Mouse (Mus musculus): ENCODE results near the gene Chmp6. TPM values are rescaled to one million over a fixed set of nuclear protein-coding genes. Genes with fewer than 3 reads are reported as not detected.

Chmp6 gene
- polyA plus RNA-seq, 1 experiment from 2014 or later, result 112 TPM

- H3K4me2 ChIP-seq (replicated peaks), result no peak overlapping the region
- no peak overlapping the region for H3K9ac ChIP-seq (replicated peaks)
- H3K4me1 ChIP-seq (replicated peaks), result peaks cover 8% of the 10 kb centered on the region; the same call in 1 of the 2 replicates
- no peaks in the 10 kb centered on the region for H3K27me3 ChIP-seq
- H3K4me3 ChIP-seq (replicated peaks), result no peak overlapping the region
- no peak overlapping the region for H3K27ac ChIP-seq
- no peak for ATAC-seq
- H3K9me3 ChIP-seq, result no peaks in the 10 kb centered on the region
- 91% methylated on average over 7 of the region's 7 CpGs for WGBS
- H3K36me3 ChIP-seq, result peaks cover 75% of the 10 kb centered on the region
Measured at GRCm38 (mm10) chr11:119891601-119892215, 21.5 kb upstream of the Chmp6 start.

DNA sequence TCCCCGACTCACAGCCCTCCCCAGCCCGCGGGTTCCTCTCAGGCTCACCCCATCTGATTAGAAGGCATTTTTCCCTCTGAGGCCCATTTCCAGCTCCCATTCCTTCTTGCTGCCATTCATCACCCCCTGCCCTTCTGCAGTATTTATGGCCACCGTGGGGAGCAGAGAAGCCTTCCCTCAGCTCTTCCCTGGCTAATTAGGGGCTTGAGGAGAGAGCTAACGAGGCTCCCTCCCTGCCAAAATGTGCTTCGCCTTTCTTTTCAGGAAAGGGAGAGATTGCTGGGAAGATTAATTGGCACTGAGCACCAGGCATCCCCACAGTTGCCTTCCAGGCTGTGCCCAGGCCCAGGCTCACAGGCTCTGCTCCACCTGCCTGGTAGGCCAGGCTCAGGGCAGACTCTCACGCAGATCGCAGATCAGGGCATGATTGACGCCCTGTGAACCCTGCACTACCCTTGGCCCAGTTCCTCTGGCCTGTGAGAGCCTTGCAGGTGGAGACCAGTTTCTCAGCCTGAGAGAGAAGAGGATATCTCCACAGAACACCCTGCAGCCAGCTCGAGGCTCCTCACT is 19.5 kb upstream of the Chmp6 start:
- Histone ChIP-seq H3K9ac (replicated peaks) (peak overlapping the region; percentile 39; the same call in 1 of the 2 replicates), H3K9me3 (no peaks in the 10 kb centered on the region), H3K27me3 (no peaks in the 10 kb centered on the region), H3K27ac (peak overlapping the region; percentile 76), H3K4me2 (replicated peaks) (no peak overlapping the region), H3K4me1 (replicated peaks) (peaks cover 8% of the 10 kb centered on the region; the same call in 1 of the 2 replicates), H3K36me3 (peaks cover 77% of the 10 kb centered on the region), H3K4me3 (replicated peaks) (no peak overlapping the region)
- ATAC-seq, result peak; percentile 63; the same call in 1 of the 2 replicates
- WGBS, result 62% methylated on average over 10 of the region's 10 CpGs

GRCm38 (mm10) chr11:119894634-119895033 is 18.6 kb upstream of the Chmp6 start:
- H3K27me3 ChIP-seq, result no peaks in the 10 kb centered on the region
- H3K4me1 ChIP-seq (replicated peaks), result peaks cover 10% of the 10 kb centered on the region; the same call in 1 of the 2 replicates
- no peak overlapping the region for H3K4me2 ChIP-seq (replicated peaks)
- H3K9me3 ChIP-seq, result no peaks in the 10 kb centered on the region
- 78% methylated on average over 6 of the region's 6 CpGs for WGBS
- no peak overlapping the region for H3K9ac ChIP-seq (replicated peaks)
- H3K27ac ChIP-seq, result peak overlapping the region; percentile 76
- no peak overlapping the region for H3K4me3 ChIP-seq (replicated peaks)
- no peak for ATAC-seq
- H3K36me3 ChIP-seq, result peaks cover 70% of the 10 kb centered on the region

DNA sequence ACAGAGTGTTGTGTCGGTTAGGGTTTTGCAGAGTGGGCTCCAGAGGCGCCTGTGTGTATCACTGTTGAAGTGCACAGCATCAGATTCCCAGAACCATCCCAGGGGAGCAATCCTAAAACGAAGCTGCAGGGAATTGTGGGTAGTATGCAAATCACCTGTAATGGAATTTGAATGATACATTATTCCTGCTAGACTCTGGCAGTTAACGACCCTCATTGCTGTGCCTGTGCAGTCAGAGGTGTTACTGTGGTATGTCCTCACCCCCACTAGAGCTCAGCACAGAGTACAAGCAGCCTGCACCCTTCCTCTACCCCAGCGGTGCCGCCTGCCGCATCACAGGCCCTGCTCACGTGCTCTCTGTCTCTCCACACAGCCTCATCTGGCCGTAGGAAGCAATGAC is 16.2 kb upstream of the Chmp6 start:
- Histone ChIP-seq H3K4me2 (replicated peaks) (no peak overlapping the region), H3K4me1 (replicated peaks) (peaks cover 10% of the 10 kb centered on the region; the same call in 1 of the 2 replicates), H3K27me3 (no peaks in the 10 kb centered on the region), H3K4me3 (replicated peaks) (no peak overlapping the region), H3K9ac (replicated peaks) (no peak overlapping the region), H3K36me3 (peaks cover 50% of the 10 kb centered on the region), H3K9me3 (no peaks in the 10 kb centered on the region), H3K27ac (peak overlapping the region; percentile 65)
- WGBS, result 78% methylated on average over 9 of the region's 9 CpGs
- peak; percentile 61 for ATAC-seq

GRCm38 (mm10) chr11:119898976-119899375 is 14.3 kb upstream of the Chmp6 start:
- Histone ChIP-seq H3K4me2 (replicated peaks) (no peak overlapping the region), H3K27ac (no peak overlapping the region), H3K9ac (replicated peaks) (no peak overlapping the region), H3K36me3 (peaks cover 36% of the 10 kb centered on the region), H3K4me1 (replicated peaks) (peaks cover 2% of the 10 kb centered on the region; the same call in 1 of the 2 replicates), H3K27me3 (no peaks in the 10 kb centered on the region), H3K9me3 (no peaks in the 10 kb centered on the region), H3K4me3 (replicated peaks) (no peak overlapping the region)
- ATAC-seq, result no peak
- WGBS, result 92% methylated on average over 11 of the region's 11 CpGs

DNA sequence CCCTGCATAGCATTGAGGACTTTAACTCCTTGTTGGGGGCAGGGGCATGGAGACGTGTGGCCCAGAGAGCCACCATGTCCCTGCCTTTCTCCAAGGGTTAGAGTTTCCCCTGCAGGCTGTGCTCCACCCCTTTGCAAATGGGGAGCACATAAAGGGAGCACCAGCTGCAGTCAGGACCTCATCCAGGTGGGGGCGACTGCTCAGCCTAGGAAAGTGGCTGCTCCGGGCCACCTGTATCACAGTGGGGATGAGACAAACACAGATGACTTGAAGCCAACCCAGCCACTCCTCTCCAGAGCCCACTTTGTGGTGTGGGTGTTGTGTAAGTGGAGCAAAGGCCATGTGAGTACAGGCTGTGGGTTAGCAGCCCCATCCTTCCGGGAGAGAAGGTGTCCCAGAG is 12.1 kb upstream of the Chmp6 start:
- Histone ChIP-seq H3K27ac (no peak overlapping the region), H3K36me3 (peaks cover 19% of the 10 kb centered on the region), H3K27me3 (no peaks in the 10 kb centered on the region), H3K9ac (replicated peaks) (no peak overlapping the region), H3K4me1 (replicated peaks) (peaks cover 5% of the 10 kb centered on the region; the same call in 1 of the 2 replicates), H3K4me2 (replicated peaks) (no peak overlapping the region), H3K9me3 (no peaks in the 10 kb centered on the region), H3K4me3 (replicated peaks) (no peak overlapping the region)
- WGBS, result 76% methylated on average over 4 of the region's 4 CpGs
- no peak for ATAC-seq

- no peak overlapping the region for H3K4me3 ChIP-seq (replicated peaks)
- peaks cover 10% of the 10 kb centered on the region for H3K36me3 ChIP-seq
- H3K9ac ChIP-seq (replicated peaks), result no peak overlapping the region
- H3K4me2 ChIP-seq (replicated peaks), result no peak overlapping the region
- peaks cover 5% of the 10 kb centered on the region; the same call in 1 of the 2 replicates for H3K4me1 ChIP-seq (replicated peaks)
- WGBS, result 67% methylated on average over 4 of the region's 4 CpGs
- ATAC-seq, result no peak
- no peak overlapping the region for H3K27ac ChIP-seq
- H3K27me3 ChIP-seq, result peaks cover 6% of the 10 kb centered on the region; the same call in 1 of the 2 replicates
- H3K9me3 ChIP-seq, result no peaks in the 10 kb centered on the region
Measured at GRCm38 (mm10) chr11:119902891-119903290, 10.3 kb upstream of the Chmp6 start.

DNA sequence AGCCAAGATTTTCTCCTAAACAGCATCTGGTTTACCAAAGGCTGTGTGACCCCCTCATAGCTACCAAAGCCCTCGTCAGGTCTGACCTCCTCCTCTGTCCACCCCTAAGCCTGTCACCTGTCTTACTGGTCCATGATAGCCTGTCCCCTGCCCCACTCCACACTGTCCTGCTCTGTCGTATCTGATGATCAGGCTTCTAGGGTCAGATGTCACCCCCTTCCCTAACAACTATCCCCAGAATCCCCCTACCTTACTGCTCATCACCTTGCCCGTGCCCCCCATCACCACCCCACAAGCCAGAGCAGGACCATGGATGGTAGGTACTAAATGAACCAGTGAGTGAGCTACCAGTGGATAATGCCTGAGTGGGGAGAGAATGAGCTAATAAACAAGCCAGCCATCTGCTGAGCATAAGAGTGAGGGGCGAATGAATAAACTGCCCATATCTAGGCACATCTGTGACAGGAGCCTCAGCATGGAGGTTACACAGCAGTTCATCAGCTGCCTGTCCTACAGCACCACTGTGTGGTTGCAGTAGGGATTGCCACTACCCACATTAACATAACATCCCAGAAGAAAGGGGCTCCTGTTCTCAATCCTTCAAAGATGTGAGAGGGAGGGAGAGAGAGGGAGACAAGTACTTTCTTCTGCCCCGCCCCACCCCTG is 8.5 kb upstream of the Chmp6 start:
- H3K36me3 ChIP-seq, result 0 out of 2 replicates have a peak, but pooled peaks cover under 1% of the 10 kb centered on the region
- H3K9ac ChIP-seq (replicated peaks), result no peak overlapping the region
- H3K27ac ChIP-seq, result no peak overlapping the region
- no peak overlapping the region for H3K4me3 ChIP-seq (replicated peaks)
- peaks cover 13% of the 10 kb centered on the region; the same call in 1 of the 2 replicates for H3K27me3 ChIP-seq
- H3K4me1 ChIP-seq (replicated peaks), result peaks cover 6% of the 10 kb centered on the region; the same call in 1 of the 2 replicates
- 35% methylated on average over 5 of the region's 5 CpGs for WGBS
- H3K4me2 ChIP-seq (replicated peaks), result no peak overlapping the region
- peak; percentile 82 for ATAC-seq
- H3K9me3 ChIP-seq, result no peaks in the 10 kb centered on the region

- ATAC-seq, result no peak
- no peak overlapping the region for H3K4me3 ChIP-seq (replicated peaks)
- H3K27ac ChIP-seq, result no peak overlapping the region
- H3K9ac ChIP-seq (replicated peaks), result no peak overlapping the region
- WGBS, result 88% methylated on average over 5 of the region's 5 CpGs
- H3K27me3 ChIP-seq, result peaks cover 13% of the 10 kb centered on the region; the same call in 1 of the 2 replicates
- H3K4me2 ChIP-seq (replicated peaks), result no peak overlapping the region
- H3K9me3 ChIP-seq, result no peaks in the 10 kb centered on the region
- H3K36me3 ChIP-seq, result no peaks in the 10 kb centered on the region
- H3K4me1 ChIP-seq (replicated peaks), result peaks cover 11% of the 10 kb centered on the region; the same call in 1 of the 2 replicates
Measured at GRCm38 (mm10) chr11:119905794-119906193, 7.4 kb upstream of the Chmp6 start.

DNA sequence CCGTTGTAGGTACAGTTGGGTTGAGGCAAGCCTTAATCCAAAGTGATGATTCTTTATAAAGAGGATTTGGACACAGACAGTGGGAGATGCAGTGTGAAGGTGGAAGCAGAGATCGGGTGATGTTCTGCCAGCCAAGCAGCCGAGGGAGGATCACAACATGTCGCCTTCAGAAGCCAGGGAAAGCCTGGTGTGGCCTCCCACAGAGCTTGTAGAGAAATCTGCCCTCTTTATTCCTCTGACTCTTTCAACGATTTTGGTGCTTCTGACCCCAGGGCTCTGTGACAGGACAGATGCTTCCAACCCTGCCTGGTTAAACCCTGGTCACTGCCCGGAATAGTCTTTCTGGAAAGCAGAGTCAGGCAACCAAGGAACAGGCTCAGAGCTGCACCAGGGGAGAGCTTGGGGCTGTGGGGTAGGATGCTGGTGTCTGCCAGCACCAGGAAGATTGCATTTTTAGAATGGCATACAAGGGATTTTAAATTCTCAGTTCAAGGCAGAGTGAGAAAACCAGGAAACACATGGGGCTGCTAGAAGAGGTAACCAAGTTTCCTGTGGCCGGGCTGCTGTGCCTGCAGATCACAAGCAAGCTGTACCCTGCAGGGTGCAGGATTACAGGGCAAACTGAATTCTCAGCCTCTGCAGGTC is 6.1 kb upstream of the Chmp6 start:
- no peaks in the 10 kb centered on the region for H3K36me3 ChIP-seq
- H3K27ac ChIP-seq, result no peak overlapping the region
- peaks cover 11% of the 10 kb centered on the region; the same call in 1 of the 2 replicates for H3K4me1 ChIP-seq (replicated peaks)
- no peak for ATAC-seq
- peaks cover 13% of the 10 kb centered on the region; the same call in 1 of the 2 replicates for H3K27me3 ChIP-seq
- H3K4me3 ChIP-seq (replicated peaks), result no peak overlapping the region
- H3K9ac ChIP-seq (replicated peaks), result peak overlapping the region; percentile 39; the same call in 1 of the 2 replicates
- no peak overlapping the region for H3K4me2 ChIP-seq (replicated peaks)
- H3K9me3 ChIP-seq, result no peaks in the 10 kb centered on the region
- 30% methylated on average over 7 of the region's 7 CpGs for WGBS

DNA sequence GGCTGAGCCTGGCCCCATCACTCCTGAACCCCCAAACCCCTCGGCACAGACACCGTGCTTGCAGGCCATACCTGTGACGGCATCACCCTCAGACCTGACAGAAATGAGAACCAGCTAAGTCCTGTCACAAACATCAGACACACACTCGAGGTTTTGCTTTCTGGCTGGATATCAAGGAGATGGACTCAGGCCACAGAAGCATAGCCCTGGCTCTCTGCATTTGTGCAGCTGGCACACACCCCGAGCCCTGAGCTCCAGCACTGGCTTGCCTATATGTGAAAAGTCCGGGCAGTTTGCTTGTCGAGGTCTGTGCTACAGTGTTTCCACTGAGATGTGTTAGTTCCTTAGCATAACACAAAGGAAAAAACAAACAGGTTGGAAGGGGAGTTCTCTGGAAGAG is 5.5 kb upstream of the Chmp6 start:
- ATAC-seq, result no peak
- Histone ChIP-seq H3K27me3 (peaks cover 13% of the 10 kb centered on the region; the same call in 1 of the 2 replicates), H3K9me3 (no peaks in the 10 kb centered on the region), H3K36me3 (no peaks in the 10 kb centered on the region), H3K4me3 (replicated peaks) (no peak overlapping the region), H3K4me1 (replicated peaks) (peaks cover 15% of the 10 kb centered on the region), H3K27ac (no peak overlapping the region), H3K9ac (replicated peaks) (peak overlapping the region; percentile 39; the same call in 1 of the 2 replicates), H3K4me2 (replicated peaks) (no peak overlapping the region)
- WGBS, result 46% methylated on average over 7 of the region's 7 CpGs

Data from midbrain, embryonic 13.5 days (tissue).